Mouse (Mus musculus): Measurements from ENCODE around the gene Elobl. TPM values are rescaled to one million over a fixed set of nuclear protein-coding genes. Genes with fewer than 3 reads are reported as not detected.

Elobl gene
- 0.19 and 1.3 TPM in 2 replicates for polyA plus RNA-seq (2012; rRNA removed; ENCODE audit: low replicate concordance)

DNA sequence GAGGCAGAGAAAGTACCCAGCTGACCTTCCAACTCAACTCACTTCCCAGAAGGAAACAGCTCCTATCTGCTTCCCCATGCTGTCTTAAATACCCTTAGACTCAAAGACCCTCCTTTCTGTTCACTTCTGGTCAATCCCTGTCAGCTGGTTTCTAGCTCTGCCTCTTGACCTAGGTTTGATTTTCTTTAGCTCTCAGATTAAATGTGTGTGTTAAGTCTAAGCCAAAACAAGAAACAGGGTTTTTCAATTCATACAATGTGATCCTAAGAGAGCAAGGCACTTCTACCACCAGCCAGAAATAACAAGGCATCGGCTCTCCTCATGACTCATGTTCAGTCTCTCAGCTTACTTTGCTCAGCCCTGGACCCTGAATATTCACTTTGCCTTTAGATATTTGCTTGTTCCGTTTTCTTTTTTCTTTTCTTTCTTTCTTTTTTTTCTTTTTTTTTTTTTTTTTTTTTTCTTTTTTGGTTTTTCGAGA, at the start of gene Elobl:
Elobl (minus strand) TSS at position 51 of the 481 bp plus-strand sequence.

GRCm38 (mm10) chr11:88998974-88999722, 32.4 kb upstream of the Elobl start, which contains the start of gene Trim25:
Gene Trim25 (plus strand): TSS chr11:88999376.

DNA sequence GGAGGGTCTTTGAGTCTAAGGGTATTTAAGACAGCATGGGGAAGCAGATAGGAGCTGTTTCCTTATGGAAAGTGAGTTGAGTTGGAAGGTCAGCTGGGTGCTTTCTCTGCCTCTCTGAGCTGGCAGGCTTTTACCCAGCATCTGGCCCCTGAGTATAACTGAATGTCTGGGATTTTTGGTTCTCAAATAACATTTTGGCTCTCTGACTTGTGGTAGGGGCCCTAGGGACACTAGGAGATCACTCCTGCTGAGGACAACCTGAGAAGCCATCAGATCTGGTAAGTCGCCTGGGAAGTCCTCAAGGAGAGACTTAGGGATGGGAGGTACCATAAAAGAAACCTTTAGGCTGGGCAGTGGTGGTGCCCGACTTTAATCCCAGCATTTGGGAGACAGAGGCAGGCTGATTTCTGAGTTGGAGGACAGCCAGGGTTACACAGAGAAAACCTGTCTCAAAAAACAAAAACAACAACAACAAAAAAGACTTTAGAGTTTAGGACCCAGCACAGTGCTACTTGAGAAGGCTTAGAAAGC, 3.5 kb upstream of the Elobl start, which contains the start of gene Coil:
Coil (plus strand) TSS at position 51 of the 531 bp plus-strand sequence.

GRCm38 (mm10) chr11:88955217-88955969, 11.3 kb downstream of the Elobl start, which contains the start of gene Scpep1:
Gene Scpep1 (minus strand): TSS chr11:88955465.

Other genes with a start within 250 kb of the Elobl start
- gene Msi2, start 248.4 kb downstream of the Elobl start, polyA plus RNA-seq (2012; rRNA removed; ENCODE audit: low replicate concordance): 20.3 and 21.9 TPM in 2 replicates
- gene Akap1, start 102.3 kb downstream of the Elobl start, polyA plus RNA-seq (2012; rRNA removed; ENCODE audit: low replicate concordance): 39.4 and 90.8 TPM in 2 replicates
- 21.7 and 39.8 TPM in 2 replicates for gene Scpep1, start 11.5 kb downstream of the Elobl start, polyA plus RNA-seq (2012; rRNA removed; ENCODE audit: low replicate concordance)
- gene Coil, start 3.3 kb upstream of the Elobl start, polyA plus RNA-seq (2012; rRNA removed; ENCODE audit: low replicate concordance): 5.4 and 6.4 TPM in 2 replicates
- 29.0 and 72.4 TPM in 2 replicates for gene Trim25, start 32.4 kb upstream of the Elobl start, polyA plus RNA-seq (2012; rRNA removed; ENCODE audit: low replicate concordance)
- 6.7 and 9.8 TPM in 2 replicates for gene Dgke, start 99.9 kb upstream of the Elobl start, polyA plus RNA-seq (2012; rRNA removed; ENCODE audit: low replicate concordance)
- gene Gm525, start 106.9 kb upstream of the Elobl start, polyA plus RNA-seq (2012; rRNA removed; ENCODE audit: low replicate concordance): 1.6 and 2.9 TPM in 2 replicates